In genomic region chr12:81331046-81331638, GRCm38 (mm10) we compare ENCODE assay signal across 10 mouse cellular contexts. TPM values are rescaled to one million over a fixed set of nuclear protein-coding genes. Genes with fewer than 3 reads are reported as not detected.
DNase-seq lines count a peak whose midpoint lies in the region; ATAC-seq and TF ChIP-seq lines count a peak whose summit lies in the region.
"Had no signal": no experiment of that assay in that cellular context is flagged by ENCODE, and none has a peak within 500 bp of the region (broad histone marks: within the 10 kb centered on the region; RNA-seq: fewer than 3 reads in every experiment).

No protein-coding gene starts in this region.

- peaks cover 13% of the 10 kb centered on the region for H3K4me1 ChIP-seq in heart, embryonic 15.5 days (replicated peaks)
- no peaks in the 10 kb centered on the region for H3K4me1 ChIP-seq in forebrain, postnatal 0 days (ENCODE audit: insufficient read depth)

- intact Hi-C loops in heart, postnatal 10 days (cut with DNase I), result no loop called here

- H3K9ac ChIP-seq in heart, embryonic 15.5 days, result no peak overlapping the region
- H3K9ac ChIP-seq in forebrain, postnatal 0 days, result peak overlapping the region; percentile 47

- TF ChIP-seq CTCF in forebrain, postnatal 0 days (IDR thresholded peaks at IDR 0.05; ENCODE audit: low read depth), result no peak

- no peak overlapping the region for H3K4me3 ChIP-seq in heart, embryonic 15.5 days
- peak overlapping the region; percentile 64 for H3K4me3 ChIP-seq in forebrain, postnatal 0 days (ENCODE audit: low read depth, low read length)

- H3K9me3 ChIP-seq in heart, embryonic 15.5 days (replicated peaks), result no peaks in the 10 kb centered on the region
- H3K9me3 ChIP-seq in forebrain, postnatal 0 days (ENCODE audit: low read length), result no peaks in the 10 kb centered on the region

- peaks cover 58% of the 10 kb centered on the region for H3K27me3 ChIP-seq in heart, embryonic 15.5 days
- 0 out of 2 replicates have a peak, but pooled peaks cover 4% of the 10 kb centered on the region for H3K27me3 ChIP-seq in forebrain, postnatal 0 days (ENCODE audit: insufficient read depth, low read length)

- H3K27ac ChIP-seq in heart, embryonic 15.5 days, result no peak overlapping the region
- peak overlapping the region; percentile 15; the same call in 1 of the 2 replicates for H3K27ac ChIP-seq in forebrain, postnatal 0 days (ENCODE audit: low read depth, low read length)

- no peak for DNase-seq in heart, postnatal 10 days
- no peak for DNase-seq in forebrain, postnatal 0 days
- DNase-seq in mesoderm, embryonic 11.5 days (ENCODE audit: low read depth, low spot score), result peak; percentile 20
- DNase-seq in retina, embryonic 14.5 days (ENCODE audit: low spot score), result peak; percentile 37
- DNase-seq in adrenal gland, adult 18-20 months (ENCODE audit: low spot score in 2 of 2), result no peak
- no peak for DNase-seq in heart, adult 18-20 months
- DNase-seq: layer of hippocampus, adult 9-11 months; lung, adult 18-20 months had no signal

- no peak for ATAC-seq in heart, embryonic 15.5 days (replicated peaks; ENCODE audit: insufficient number of reproducible peaks, insufficient read depth, low FRiP score, low read depth)
- no peak for ATAC-seq in forebrain, postnatal 0 days
- no peak for ATAC-seq in CD4-positive, CD25-positive, alpha-beta regulatory T cell, adult 4 months

- H3K4me2 ChIP-seq in heart, embryonic 15.5 days, result peak overlapping the region; percentile 95; the same call in 1 of the 2 replicates
- peak overlapping the region; percentile 90 for H3K4me2 ChIP-seq in forebrain, postnatal 0 days (ENCODE audit: low read depth)

- WGBS in heart, embryonic 15.5 days, result 40% methylated on average over 5 of the region's 5 CpGs
- WGBS in forebrain, postnatal 0 days, result 39% methylated on average over 5 of the region's 5 CpGs

- no peaks in the 10 kb centered on the region for H3K36me3 ChIP-seq in heart, embryonic 15.5 days
- H3K36me3 ChIP-seq in forebrain, postnatal 0 days (ENCODE audit: insufficient read depth), result no peaks in the 10 kb centered on the region

RNA-seq across cellular contexts. Expression of gene Slc8a3, which starts 1.8 kb away (rescaled TPM):
- polyA plus RNA-seq in heart, embryonic 15.5 days (2015; fragmentation: Nextera tagmentation; extraction: Ambion mirVana), result 0.60 TPM in 2 replicates
- under 1 TPM; 0.26 to 0.27 TPM for total RNA-seq in heart, postnatal 10 days (2021)
- total RNA-seq in forebrain, postnatal 0 days (2014; rRNA removed), result 27.9 and 38.7 TPM in 2 replicates
- polyA plus RNA-seq in forebrain, postnatal 0 days (2015; fragmentation: Nextera tagmentation; extraction: Ambion mirVana), result 5.7 and 10.5 TPM in 2 replicates
- under 1 TPM; 0.83 to 0.93 TPM for total RNA-seq in adrenal gland, adult 18-20 months (2021)
- polyA plus RNA-seq in CD4-positive, CD25-positive, alpha-beta regulatory T cell, adult 4 months (2017; shearing (Covaris generic)), result not detected
- under 1 TPM; 0.17 to 0.21 TPM for total RNA-seq in heart, adult 18-20 months (2021)

RNA-seq across cellular contexts. Expression of gene Gm4787, which starts 48.1 kb away (rescaled TPM):
- polyA plus RNA-seq in heart, embryonic 15.5 days (2015; fragmentation: Nextera tagmentation; extraction: Ambion mirVana), result 0.14 and 0.22 TPM in 2 replicates
- total RNA-seq in heart, postnatal 10 days (2021), result under 1 TPM; 0.45 to 0.55 TPM
- 0.69 and 1.9 TPM in 2 replicates for total RNA-seq in forebrain, postnatal 0 days (2014; rRNA removed)
- polyA plus RNA-seq in forebrain, postnatal 0 days (2015; fragmentation: Nextera tagmentation; extraction: Ambion mirVana), result 0.06 TPM in 1 of 2 replicates, not detected in the other
- total RNA-seq in adrenal gland, adult 18-20 months (2021), result under 1 TPM; 0.80 TPM
- 1 to 10 TPM in 1 of 2 experiments, under 1 TPM in 1; 0.59 to 1.2 TPM for polyA plus RNA-seq in CD4-positive, CD25-positive, alpha-beta regulatory T cell, adult 4 months (2017; shearing (Covaris generic))
- under 1 TPM; 0.20 to 0.49 TPM for total RNA-seq in heart, adult 18-20 months (2021)

Comparison
In these comparisons a context has a peak if more than half of its experiments do, and no peak if none do; other contexts are left out.
1. DNase-seq: peak in mesoderm, embryonic 11.5 days (single experiment) and retina, embryonic 14.5 days (single experiment); none in heart, postnatal 10 days (0 of 2), forebrain, postnatal 0 days (single experiment), adrenal gland, adult 18-20 months (0 of 2) and heart, adult 18-20 months (0 of 2).
2. RNA of gene Slc8a3, which starts 1.8 kb away (total RNA-seq): 27.9 to 38.7 TPM in forebrain, postnatal 0 days; 0.83 to 0.93 TPM in adrenal gland, adult 18-20 months, 0.26 to 0.27 TPM in heart, postnatal 10 days and 0.17 to 0.21 TPM in heart, adult 18-20 months; every median in the first group is over 10 times any median in the second.